Mouse (Mus musculus) forebrain, postnatal 0 days (tissue): Measurements from ENCODE around the gene Yif1a. TPM values are rescaled to one million over a fixed set of nuclear protein-coding genes. Genes with fewer than 3 reads are reported as not detected.

ENCODE experiments used
- ATAC-seq: fragments of 200-750 bp; cut with Nextera tagmentation; 2 replicates; pipeline ENCODE4 v1.8.0; 2017; ENCODE audit warnings: mild to moderate bottlenecking, moderate library complexity
- DNase-seq: peaks from one replicate; pipeline ENCODE4 v3.0.0-alpha.2; 2015
- H3K27ac ChIP-seq: fragments of 300-500 bp; sonication (generic); 2 replicates; pipeline ENCODE4 v1.5.1; 2014; ENCODE audit warnings: low read depth, mild to moderate bottlenecking, antibody characterized with exemption, low read length, moderate library complexity, mixed read lengths
- H3K27me3 ChIP-seq: fragments of 300-500 bp; sonication (generic); 2 replicates; pipeline ENCODE4 v1.6.1; 2014; ENCODE audit warnings: mild to moderate bottlenecking, low read length, mixed read lengths; ENCODE audit not compliant: insufficient read depth
- H3K36me3 ChIP-seq: fragments of 300-500 bp; sonication (generic); 2 replicates; pipeline ENCODE4 v1.6.1; 2014; ENCODE audit warnings: mild to moderate bottlenecking, moderate library complexity; ENCODE audit not compliant: insufficient read depth
- H3K4me1 ChIP-seq: fragments of 300-500 bp; sonication (generic); 2 replicates; pipeline ENCODE4 v1.6.1; 2014; ENCODE audit warnings: antibody characterized with exemption; ENCODE audit not compliant: insufficient read depth
- H3K4me2 ChIP-seq: fragments of 300-500 bp; sonication (generic); 2 replicates; pipeline ENCODE4 v1.6.1; 2014; ENCODE audit warnings: low read depth, mild to moderate bottlenecking, moderate library complexity
- H3K4me3 ChIP-seq: fragments of 300-500 bp; sonication (generic); 2 replicates; pipeline ENCODE4 v1.5.1; 2014; ENCODE audit warnings: low read depth, low read length, mixed read lengths
- H3K9ac ChIP-seq: fragments of 300-500 bp; sonication (generic); 2 replicates; pipeline ENCODE4 v1.6.1; 2014; ENCODE audit warnings: mild to moderate bottlenecking
- H3K9me3 ChIP-seq: fragments of 300-500 bp; sonication (generic); 2 replicates; pipeline ENCODE4 v1.6.1; 2016; ENCODE audit warnings: low read length
- CTCF ChIP-seq: sonication (generic); IDR thresholded peaks from 2 replicates; pipeline ENCODE4 v1.5.1; 2016; ENCODE audit warnings: antibody characterized with exemption, control low read depth, low read depth
- WGBS: fragments of 180-500 bp; shearing (Covaris S2); extraction: QIAGEN DNeasy Blood & Tissue Kit; methylation state at CpG from one replicate; pipeline ENCODE4 v1.1.7; 2014; 5-methylcytosine and 5-hydroxymethylcytosine counted together
- polyA plus RNA-seq: library from polyadenylated mRNA; unstranded; fragments of >200 nt; fragmentation: Nextera tagmentation; extraction: Ambion mirVana; gene quantifications from 2 replicates; pipeline ENCODE4 v1.2.1, GENCODE M21; 2015
- total RNA-seq: library from RNA; depleted of rRNA; stranded (reverse); fragments of >200 nt; gene quantifications from 2 replicates; pipeline ENCODE4 v1.2.3, GENCODE M21; 2014

Gene Yif1a
- total and polyA plus RNA-seq, 2 experiments from 2014 or later: 50.5 to 54.9 TPM

- Histone ChIP-seq H3K4me3 (no peak overlapping the region), H3K36me3 (peaks cover 45% of the 10 kb centered on the region), H3K4me2 (no peak overlapping the region), H3K27me3 (no peaks in the 10 kb centered on the region), H3K4me1 (peaks cover 7% of the 10 kb centered on the region; the same call in 1 of the 2 replicates), H3K9ac (no peak overlapping the region), H3K9me3 (no peaks in the 10 kb centered on the region), H3K27ac (no peak overlapping the region)
- DNase-seq: no peak
- 81% methylated on average over 14 of the region's 14 CpGs for WGBS
- TF ChIP-seq CTCF: peak; percentile 10; the same call in 1 of the 2 replicates
- ATAC-seq: no peak
Measured at GRCm38 (mm10) chr19:5048138-5049056, 39.9 kb upstream of the Yif1a start.

- H3K36me3 ChIP-seq: peaks cover 39% of the 10 kb centered on the region
- H3K4me3 ChIP-seq: no peak overlapping the region
- DNase-seq: no peak
- H3K27me3 ChIP-seq: no peaks in the 10 kb centered on the region
- H3K4me2 ChIP-seq: no peak overlapping the region
- no peak overlapping the region for H3K9ac ChIP-seq
- peaks cover 7% of the 10 kb centered on the region; the same call in 1 of the 2 replicates for H3K4me1 ChIP-seq
- WGBS: 80% methylated on average over 6 of the region's 6 CpGs
- H3K9me3 ChIP-seq: no peaks in the 10 kb centered on the region
- H3K27ac ChIP-seq: peak overlapping the region; percentile 47; the same call in 1 of the 2 replicates
- ATAC-seq: no peak
- no peak for TF ChIP-seq CTCF
Measured at GRCm38 (mm10) chr19:5049325-5049724, 39.0 kb upstream of the Yif1a start.

- peaks cover 39% of the 10 kb centered on the region for H3K36me3 ChIP-seq
- no peak within 1 kb of the TSS for H3K4me3 ChIP-seq
- TF ChIP-seq CTCF: peak; percentile 62
- no peaks in the 10 kb centered on the region for H3K27me3 ChIP-seq
- ATAC-seq (peak; percentile 93), DNase-seq (peak; percentile 82)
- 18% methylated on average over 13 of the region's 14 CpGs for WGBS
- no peaks in the 10 kb centered on the region for H3K9me3 ChIP-seq
- H3K9ac ChIP-seq: no peak within 1 kb of the TSS
- peak within 1 kb of the TSS; percentile 47 for H3K27ac ChIP-seq
- peak within 1 kb of the TSS; percentile 15; the same call in 1 of the 2 replicates for H3K4me2 ChIP-seq
- H3K4me1 ChIP-seq: peaks cover 7% of the 10 kb centered on the region; the same call in 1 of the 2 replicates
Measured at GRCm38 (mm10) chr19:5050047-5050905, 38.1 kb upstream of the Yif1a start, which contains the start of gene Rin1. Gene Rin1 (plus strand): TSS chr19:5050481.

GRCm38 (mm10) chr19:5051031-5051430, 37.3 kb upstream of the Yif1a start:
- H3K4me2 ChIP-seq: 0 out of 2 replicates have a peak overlapping the region, but pooled peaks have one; percentile 1
- WGBS: 14% methylated on average over 17 of the region's 17 CpGs
- ATAC-seq: no peak

GRCm38 (mm10) chr19:5051515-5051914, 36.8 kb upstream of the Yif1a start:
- no peak for ATAC-seq
- Histone ChIP-seq H3K27ac (no peak overlapping the region), H3K9me3 (no peaks in the 10 kb centered on the region), H3K4me2 (no peak overlapping the region), H3K27me3 (no peaks in the 10 kb centered on the region), H3K4me1 (peaks cover 7% of the 10 kb centered on the region; the same call in 1 of the 2 replicates), H3K36me3 (peaks cover 29% of the 10 kb centered on the region), H3K4me3 (no peak overlapping the region), H3K9ac (no peak overlapping the region)
- 39% methylated on average over 3 of the region's 3 CpGs for WGBS
- no peak for DNase-seq
- TF ChIP-seq CTCF: no peak

More at GRCm38 (mm10) chr19:5051031-5051430, 37.3 kb upstream of the Yif1a start:
- Histone ChIP-seq H3K9ac (no peak overlapping the region), H3K9me3 (no peaks in the 10 kb centered on the region), H3K27me3 (no peaks in the 10 kb centered on the region), H3K4me1 (peaks cover 7% of the 10 kb centered on the region; the same call in 1 of the 2 replicates), H3K4me3 (no peak overlapping the region), H3K36me3 (peaks cover 34% of the 10 kb centered on the region), H3K27ac (no peak overlapping the region)
- no peak for TF ChIP-seq CTCF
- DNase-seq: no peak

- Histone ChIP-seq H3K9ac (no peak overlapping the region), H3K4me1 (peaks cover 7% of the 10 kb centered on the region; the same call in 1 of the 2 replicates), H3K4me3 (no peak overlapping the region), H3K4me2 (no peak overlapping the region), H3K27ac (no peak overlapping the region), H3K9me3 (no peaks in the 10 kb centered on the region), H3K27me3 (no peaks in the 10 kb centered on the region), H3K36me3 (peaks cover 22% of the 10 kb centered on the region)
- ATAC-seq (no peak), DNase-seq (no peak)
- TF ChIP-seq CTCF: no peak
- 42% methylated on average over 25 of the region's 25 CpGs for WGBS
Measured at GRCm38 (mm10) chr19:5052166-5052822, 36.0 kb upstream of the Yif1a start.
